Mouse (Mus musculus): ENCODE results near the gene Diaph3. TPM values are rescaled to one million over a fixed set of nuclear protein-coding genes. Genes with fewer than 3 reads are reported as not detected.

Diaph3 gene
- polyA plus RNA-seq, 1 experiment from 2014 or later: 12.3 TPM

DNA sequence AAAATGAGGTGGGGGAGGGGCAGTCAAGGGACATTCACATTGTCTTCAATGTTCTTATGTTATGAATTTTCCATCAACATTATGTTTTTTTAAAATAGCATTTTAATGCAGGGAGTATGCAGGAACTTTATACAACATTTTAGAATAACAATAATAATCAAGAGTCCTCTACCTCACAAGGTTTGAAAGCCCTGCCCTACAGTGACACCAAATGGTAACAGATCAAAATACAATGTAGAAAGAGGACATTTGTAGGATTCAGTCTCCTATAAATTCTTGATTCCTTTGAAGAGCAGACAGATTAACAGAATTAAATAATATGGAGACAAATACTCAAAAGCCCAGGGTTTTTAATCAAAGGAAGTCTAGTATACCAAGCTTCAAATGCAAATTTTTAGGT, 242.1 kb downstream of the Diaph3 start:
- Histone ChIP-seq H3K4me2 (replicated peaks) (no peak overlapping the region), H3K4me1 (no peaks in the 10 kb centered on the region), H3K36me3 (0 out of 2 replicates have a peak, but pooled peaks cover 4% of the 10 kb centered on the region), H3K4me3 (no peak overlapping the region), H3K9ac (no peak overlapping the region), H3K27me3 (no peaks in the 10 kb centered on the region), H3K9me3 (no peaks in the 10 kb centered on the region), H3K27ac (no peak overlapping the region)
- ATAC-seq (ENCODE audit: low FRiP score, low read depth): no peak

DNA sequence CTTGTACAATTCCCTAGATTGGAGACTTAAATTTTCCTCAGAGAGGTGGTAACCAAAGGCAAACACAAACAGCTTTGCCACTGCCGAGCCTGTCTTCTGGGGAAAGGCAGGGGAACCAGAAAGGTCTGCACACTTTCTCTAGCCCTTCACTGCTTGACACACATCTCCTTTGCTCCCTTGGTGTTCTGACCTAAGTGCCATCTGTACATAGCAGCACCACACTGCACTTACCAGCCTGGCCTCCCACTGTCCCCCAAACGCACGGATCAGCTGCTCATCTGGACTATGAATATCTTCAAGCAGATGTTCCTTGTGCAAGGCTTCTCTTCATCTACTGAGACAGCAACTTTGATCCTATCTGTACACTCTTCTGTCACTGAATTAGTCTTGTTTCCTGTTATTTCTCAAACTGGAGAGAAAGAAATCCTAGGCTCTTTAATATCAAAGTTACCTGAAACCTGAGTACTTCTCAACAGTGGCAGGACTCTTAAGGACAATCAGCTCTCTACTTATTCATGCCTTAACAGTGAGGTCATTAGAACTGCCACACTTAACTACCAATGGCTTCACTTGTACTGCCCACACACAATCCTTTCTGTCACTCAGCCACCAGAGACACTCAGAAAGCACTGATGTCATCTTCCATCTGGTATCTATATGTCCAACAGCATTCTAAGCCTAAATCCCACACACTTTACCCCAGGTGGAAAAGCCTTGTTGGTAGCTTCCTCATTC, 251.8 kb downstream of the Diaph3 start:
- no peak overlapping the region for H3K4me3 ChIP-seq
- ATAC-seq (ENCODE audit: low FRiP score, low read depth): no peak
- 77% methylated on average over 3 of the region's 3 CpGs for WGBS

GRCm38 (mm10) chr14:86885417-86886098, 255.5 kb downstream of the Diaph3 start:
- no peak overlapping the region for H3K27ac ChIP-seq
- ATAC-seq (ENCODE audit: low FRiP score, low read depth): no peak
- no peaks in the 10 kb centered on the region for H3K36me3 ChIP-seq
- no peak overlapping the region for H3K4me2 ChIP-seq (replicated peaks)
- H3K9ac ChIP-seq: no peak overlapping the region
- H3K27me3 ChIP-seq: no peaks in the 10 kb centered on the region
- 0 out of 2 replicates have a peak, but pooled peaks cover 4% of the 10 kb centered on the region for H3K4me1 ChIP-seq
- H3K4me3 ChIP-seq: no peak overlapping the region
- H3K9me3 ChIP-seq: no peaks in the 10 kb centered on the region
- WGBS: 79% methylated on average over 5 of the region's 5 CpGs

More for the DNA sequence above, 251.8 kb downstream of the Diaph3 start:
- no peak overlapping the region for H3K4me2 ChIP-seq (replicated peaks)
- H3K9me3 ChIP-seq: no peaks in the 10 kb centered on the region
- no peak overlapping the region for H3K9ac ChIP-seq
- H3K4me1 ChIP-seq: 0 out of 2 replicates have a peak, but pooled peaks cover 4% of the 10 kb centered on the region
- peaks cover 7% of the 10 kb centered on the region; the same call in 1 of the 2 replicates for H3K36me3 ChIP-seq
- H3K27ac ChIP-seq: no peak overlapping the region
- H3K27me3 ChIP-seq: no peaks in the 10 kb centered on the region

GRCm38 (mm10) chr14:86869536-86869935, 271.5 kb downstream of the Diaph3 start:
- Histone ChIP-seq H3K9ac (no peak overlapping the region), H3K27ac (no peak overlapping the region), H3K36me3 (no peaks in the 10 kb centered on the region), H3K27me3 (no peaks in the 10 kb centered on the region), H3K9me3 (no peaks in the 10 kb centered on the region), H3K4me3 (no peak overlapping the region), H3K4me1 (no peaks in the 10 kb centered on the region), H3K4me2 (replicated peaks) (no peak overlapping the region)
- ATAC-seq (ENCODE audit: low FRiP score, low read depth): no peak
- WGBS: 90% methylated on average over 5 of the region's 5 CpGs

GRCm38 (mm10) chr14:86867143-86867542, 273.9 kb downstream of the Diaph3 start:
- Histone ChIP-seq H3K4me1 (no peaks in the 10 kb centered on the region), H3K36me3 (no peaks in the 10 kb centered on the region), H3K27ac (no peak overlapping the region), H3K9me3 (no peaks in the 10 kb centered on the region), H3K4me3 (no peak overlapping the region), H3K4me2 (replicated peaks) (no peak overlapping the region), H3K9ac (no peak overlapping the region), H3K27me3 (no peaks in the 10 kb centered on the region)
- WGBS: 76% methylated on average over 3 of the region's 3 CpGs
- no peak for ATAC-seq (ENCODE audit: low FRiP score, low read depth)

DNA sequence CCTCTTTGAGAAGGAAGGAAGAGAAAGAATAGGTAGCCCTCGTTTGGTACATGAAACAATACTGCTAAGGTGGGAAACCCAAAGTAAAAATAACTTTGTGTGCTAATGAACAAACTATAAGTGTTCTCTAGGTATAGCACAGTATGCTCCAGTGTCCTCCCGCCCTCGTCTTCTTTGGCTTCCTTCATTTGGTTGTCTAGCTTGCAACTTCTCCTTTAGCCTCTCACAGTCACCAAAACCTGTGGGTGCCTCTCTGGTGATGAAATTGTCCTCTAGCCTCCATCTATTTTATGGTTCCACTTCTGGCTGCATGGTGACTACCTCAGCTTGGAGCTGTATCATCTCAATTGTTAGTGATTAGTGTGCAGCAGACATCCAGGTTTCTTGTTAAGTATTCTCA, 277.0 kb downstream of the Diaph3 start:
- H3K27me3 ChIP-seq: no peaks in the 10 kb centered on the region
- no peak overlapping the region for H3K27ac ChIP-seq
- no peaks in the 10 kb centered on the region for H3K9me3 ChIP-seq
- H3K9ac ChIP-seq: no peak overlapping the region
- 93% methylated on average over 3 of the region's 3 CpGs for WGBS
- H3K4me1 ChIP-seq: no peaks in the 10 kb centered on the region
- no peaks in the 10 kb centered on the region for H3K36me3 ChIP-seq
- no peak overlapping the region for H3K4me3 ChIP-seq
- H3K4me2 ChIP-seq (replicated peaks): no peak overlapping the region
- ATAC-seq (ENCODE audit: low FRiP score, low read depth): no peak

- no peaks in the 10 kb centered on the region for H3K9me3 ChIP-seq
- H3K4me2 ChIP-seq (replicated peaks): no peak overlapping the region
- no peak for ATAC-seq (ENCODE audit: low FRiP score, low read depth)
- no peak overlapping the region for H3K4me3 ChIP-seq
- H3K36me3 ChIP-seq: no peaks in the 10 kb centered on the region
- 85% methylated on average over 11 of the region's 11 CpGs for WGBS
- no peaks in the 10 kb centered on the region for H3K4me1 ChIP-seq
- no peaks in the 10 kb centered on the region for H3K27me3 ChIP-seq
- no peak overlapping the region for H3K9ac ChIP-seq
- no peak overlapping the region for H3K27ac ChIP-seq
Observed at GRCm38 (mm10) chr14:86861277-86861946, 279.6 kb downstream of the Diaph3 start.

- no peak overlapping the region for H3K4me3 ChIP-seq
- H3K36me3 ChIP-seq: no peaks in the 10 kb centered on the region
- H3K9me3 ChIP-seq: no peaks in the 10 kb centered on the region
- H3K27ac ChIP-seq: no peak overlapping the region
- no peak overlapping the region for H3K4me2 ChIP-seq (replicated peaks)
- no peak overlapping the region for H3K9ac ChIP-seq
- no peaks in the 10 kb centered on the region for H3K27me3 ChIP-seq
- ATAC-seq (ENCODE audit: low FRiP score, low read depth): no peak
- H3K4me1 ChIP-seq: no peaks in the 10 kb centered on the region
- 87% methylated on average over 4 of the region's 4 CpGs for WGBS
Observed at GRCm38 (mm10) chr14:86847154-86847810, 293.8 kb downstream of the Diaph3 start.

GRCm38 (mm10) chr14:86844075-86844474, 297.0 kb downstream of the Diaph3 start:
- H3K9me3 ChIP-seq: no peaks in the 10 kb centered on the region
- no peak overlapping the region for H3K9ac ChIP-seq
- no peaks in the 10 kb centered on the region for H3K27me3 ChIP-seq
- no peaks in the 10 kb centered on the region for H3K4me1 ChIP-seq
- 89% methylated on average over 3 of the region's 3 CpGs for WGBS
- no peak overlapping the region for H3K4me3 ChIP-seq
- H3K4me2 ChIP-seq (replicated peaks): no peak overlapping the region
- H3K27ac ChIP-seq: no peak overlapping the region
- no peaks in the 10 kb centered on the region for H3K36me3 ChIP-seq
- no peak for ATAC-seq (ENCODE audit: low FRiP score, low read depth)

DNA sequence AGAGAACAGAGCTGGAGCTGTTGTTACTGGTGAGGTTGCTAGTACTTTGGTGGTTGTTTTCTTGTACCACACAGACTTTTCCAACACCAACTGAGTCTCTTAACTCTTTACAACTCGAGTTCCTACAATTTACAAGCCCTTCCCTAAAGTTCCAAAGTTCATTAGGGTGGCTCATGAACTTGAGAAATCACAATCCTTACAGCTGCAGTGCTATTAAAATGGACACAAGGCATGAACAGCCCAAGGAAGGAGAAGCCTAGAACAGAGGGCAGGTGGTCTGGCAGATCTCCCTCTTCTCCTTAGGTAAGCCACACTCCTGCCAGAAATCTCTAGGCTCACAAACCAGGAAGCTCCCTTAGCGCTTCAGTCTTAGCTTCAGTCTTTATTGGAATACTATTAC, 303.4 kb downstream of the Diaph3 start:
- Histone ChIP-seq H3K9me3 (no peaks in the 10 kb centered on the region), H3K9ac (no peak overlapping the region), H3K4me2 (replicated peaks) (no peak overlapping the region), H3K4me3 (no peak overlapping the region), H3K27ac (no peak overlapping the region), H3K27me3 (no peaks in the 10 kb centered on the region), H3K4me1 (no peaks in the 10 kb centered on the region; the same call in 1 of the 2 replicates), H3K36me3 (no peaks in the 10 kb centered on the region)
- WGBS: 40% methylated on average over 2 of the region's 2 CpGs
- ATAC-seq (ENCODE audit: low FRiP score, low read depth): no peak

DNA sequence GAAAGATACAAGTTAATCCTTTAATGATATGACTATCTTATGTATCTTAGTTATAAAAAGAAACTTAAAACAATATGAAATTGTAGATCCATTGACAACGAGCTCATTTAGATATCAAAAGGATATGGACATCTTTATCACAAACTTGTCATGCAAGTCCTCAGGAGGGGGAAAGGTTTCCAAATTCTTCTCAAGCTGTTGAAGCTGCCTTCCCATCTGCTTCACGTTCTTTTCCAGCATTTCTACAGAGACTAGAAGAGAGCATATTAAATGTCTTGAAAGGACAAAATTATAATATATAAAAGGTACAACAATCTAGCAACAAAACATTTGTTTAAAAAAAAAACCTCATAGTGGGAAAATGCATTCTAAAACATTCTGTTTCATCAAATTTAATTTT, 306.2 kb downstream of the Diaph3 start:
- WGBS: 80% methylated on average over 2 of the region's 2 CpGs
- H3K4me1 ChIP-seq: no peaks in the 10 kb centered on the region; the same call in 1 of the 2 replicates
- H3K36me3 ChIP-seq: no peaks in the 10 kb centered on the region
- H3K9ac ChIP-seq: no peak overlapping the region
- ATAC-seq (ENCODE audit: low FRiP score, low read depth): no peak
- no peak overlapping the region for H3K4me2 ChIP-seq (replicated peaks)
- no peak overlapping the region for H3K4me3 ChIP-seq
- no peak overlapping the region for H3K27ac ChIP-seq
- no peaks in the 10 kb centered on the region for H3K27me3 ChIP-seq
- no peaks in the 10 kb centered on the region for H3K9me3 ChIP-seq

GRCm38 (mm10) chr14:86834269-86834668, 306.8 kb downstream of the Diaph3 start:
- Histone ChIP-seq H3K4me3 (no peak overlapping the region), H3K36me3 (no peaks in the 10 kb centered on the region), H3K4me1 (no peaks in the 10 kb centered on the region; the same call in 1 of the 2 replicates), H3K9ac (no peak overlapping the region), H3K27ac (no peak overlapping the region), H3K9me3 (no peaks in the 10 kb centered on the region), H3K27me3 (no peaks in the 10 kb centered on the region), H3K4me2 (replicated peaks) (no peak overlapping the region)
- WGBS: 80% methylated on average over 6 of the region's 6 CpGs
- no peak for ATAC-seq (ENCODE audit: low FRiP score, low read depth)
